Mouse (Mus musculus) left cerebral cortex, postnatal 4 days (tissue): ENCODE data around the gene Fgd2. TPM values are rescaled to one million over a fixed set of nuclear protein-coding genes. Genes with fewer than 3 reads are reported as not detected.

ENCODE experiments used
- DNase-seq: peaks from one replicate; pipeline ENCODE4 v3.0.0-alpha.2; 2022
- intact Hi-C: fragments of 180-260 bp; cut with DNase I; formaldehyde crosslinking; loops from one replicate; pipeline ENCODE4 v1.15.1; 2025
- total RNA-seq, 2 experiments: library from RNA; stranded (reverse); gene quantifications; 2 replicates each; pipeline ENCODE4 v1.2.3; 2021

Gene Fgd2
- total RNA-seq, 2 experiments from 2014 or later, result 4.5 to 6.4 TPM

- intact Hi-C loops, result no loop called here
- DNase-seq, result no peak
Measured at GRCm38 (mm10) chr17:29419976-29420739, 59.4 kb downstream of the Fgd2 start.

- no peak for DNase-seq
- intact Hi-C loops, result no loop called here
Measured at GRCm38 (mm10) chr17:29421319-29421718, 60.6 kb downstream of the Fgd2 start.

- DNase-seq, result no peak
- intact Hi-C loops, result no loop called here
Measured at GRCm38 (mm10) chr17:29422337-29422736, 61.6 kb downstream of the Fgd2 start.

- DNase-seq, result no peak
- intact Hi-C loops, result no loop called here
Measured at GRCm38 (mm10) chr17:29422912-29423504, 62.3 kb downstream of the Fgd2 start.

GRCm38 (mm10) chr17:29423991-29424390 is 63.3 kb downstream of the Fgd2 start:
- intact Hi-C loops, result no loop called here

GRCm38 (mm10) chr17:29425345-29425744 is 64.6 kb downstream of the Fgd2 start:
- intact Hi-C loops, result no loop called here
- no peak for DNase-seq

More at GRCm38 (mm10) chr17:29423991-29424390, 63.3 kb downstream of the Fgd2 start:
- DNase-seq, result no peak

GRCm38 (mm10) chr17:29428213-29428612 is 67.5 kb downstream of the Fgd2 start:
- intact Hi-C loops, result no loop called here
- no peak for DNase-seq

- no peak for DNase-seq
- intact Hi-C loops, result no loop called here
Measured at GRCm38 (mm10) chr17:29428826-29429225, 68.1 kb downstream of the Fgd2 start.

Other genes starting within 250 kb of the Fgd2 start
- 1 to 10 TPM in 1 of 2 experiments, under 1 TPM in 1; 0.54 to 1.0 TPM for gene Rab44, start 246.8 kb upstream of the Fgd2 start, total RNA-seq
- gene Cpne5, start 122.7 kb upstream of the Fgd2 start, total RNA-seq, result 10 to 100 TPM; 67.9 to 81.9 TPM
- gene Ppil1, start 96.7 kb upstream of the Fgd2 start, total RNA-seq, result 10 to 100 TPM; 35.1 to 40.5 TPM
- 100 to 1,000 TPM; 102 to 107 TPM for gene BC004004, start 92.1 kb upstream of the Fgd2 start, total RNA-seq
- gene Pi16, start 43.2 kb upstream of the Fgd2 start, total RNA-seq, result 1 to 10 TPM; 1.4 to 2.0 TPM
- gene Mtch1, start 13.0 kb upstream of the Fgd2 start, total RNA-seq, result 100 to 1,000 TPM; 489 to 514 TPM
- gene Pim1, start 129.8 kb downstream of the Fgd2 start, total RNA-seq, result 10 to 100 TPM; 10.5 to 12.3 TPM
- gene Gm17657, start 188.7 kb downstream of the Fgd2 start, total RNA-seq, result not detected
- gene Tbc1d22b, start 188.9 kb downstream of the Fgd2 start, total RNA-seq, result 10 to 100 TPM; 45.0 to 46.2 TPM
- gene Tmem217, start 191.5 kb downstream of the Fgd2 start, total RNA-seq, result not detected